Mouse (Mus musculus) heart, adult 2 months (tissue): ENCODE data around the gene Cobll1.

Experiments
- CTCF ChIP-seq: fragments of 200-600 bp; IDR thresholded peaks from 2 replicates; pipeline ENCODE4 v1.8.1; 2022; ENCODE audit warnings: antibody characterized with exemption, mild to moderate bottlenecking, moderate library complexity
- POLR2A ChIP-seq: fragments of 200-500 bp; IDR thresholded peaks from 2 replicates; pipeline ENCODE4 v1.6.1; 2011; ENCODE audit warnings: mild to moderate bottlenecking, low read depth, low read length, control low read depth; ENCODE audit not compliant: insufficient read depth

DNA sequence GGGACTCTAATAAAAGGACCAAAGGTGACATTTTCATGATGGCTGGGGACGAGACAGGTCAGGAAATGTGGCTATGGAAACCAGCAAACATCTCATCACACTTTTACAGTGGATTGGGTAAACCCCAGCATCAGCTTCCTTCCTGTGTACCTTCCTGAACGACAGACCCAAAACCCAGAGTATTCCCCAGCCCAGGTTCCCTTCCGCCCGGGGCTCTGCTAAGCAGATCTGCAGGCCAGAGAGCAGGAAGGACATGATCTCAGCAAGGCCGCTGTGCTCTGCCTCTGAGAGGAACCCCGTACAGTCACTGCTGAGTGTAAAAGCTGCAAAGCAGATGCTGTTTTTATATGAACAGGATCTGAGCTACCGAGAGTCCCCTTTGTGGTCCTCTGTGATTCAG, 49.9 kb downstream of the Cobll1 start:
- TF ChIP-seq CTCF (no peak), POLR2A (no peak)
